21 mouse cellular contexts compared by ENCODE assay signal in the genomic region with DNA sequence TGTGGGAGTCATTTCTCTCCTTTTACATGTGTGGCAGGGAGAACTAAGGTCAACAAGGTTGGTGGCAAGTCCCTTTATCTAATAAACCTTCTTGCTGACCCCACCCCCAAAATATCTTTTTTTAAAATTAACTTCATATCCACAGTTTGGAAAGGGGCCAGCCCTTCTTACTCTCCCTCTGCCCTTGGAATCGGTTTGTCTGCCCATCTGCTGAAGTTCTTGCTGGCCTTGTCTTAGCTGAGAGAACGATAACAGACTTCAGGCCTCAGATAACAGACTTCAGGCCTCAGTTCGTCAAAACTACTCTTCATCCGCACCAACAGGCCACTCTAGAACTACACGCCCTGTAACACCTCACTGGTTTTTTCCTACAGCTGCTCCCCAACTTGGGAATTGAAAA. TPM values are rescaled to one million over a fixed set of nuclear protein-coding genes. Genes with fewer than 3 reads are reported as not detected.
A peak's percentile ranks its signal among the peaks of the same experiment; 100 is the strongest.
DNase-seq lines count a peak whose midpoint lies in the region; ATAC-seq and TF ChIP-seq lines count a peak whose summit lies in the region.
"Had no signal": no experiment of that assay in that cellular context is flagged by ENCODE, and none has a peak within 500 bp of the region (broad histone marks: within the 10 kb centered on the region; RNA-seq: fewer than 3 reads in every experiment).

No protein-coding gene starts in this region.

- no peaks in the 10 kb centered on the region for H3K9me3 ChIP-seq in MEL (replicated peaks; ENCODE audit: insufficient read depth, low read length)
- no peaks in the 10 kb centered on the region for H3K9me3 ChIP-seq in liver, embryonic 13.5 days (replicated peaks)
- H3K9me3 ChIP-seq in liver, postnatal 0 days (ENCODE audit: low read length) = no peaks in the 10 kb centered on the region
- no peaks in the 10 kb centered on the region for H3K9me3 ChIP-seq in forebrain, embryonic 15.5 days
- H3K9me3 ChIP-seq: embryonic facial prominence, embryonic 13.5 days; forebrain, embryonic 10.5 days; hindbrain, embryonic 13.5 days had no signal

- H3K79me2 ChIP-seq in MEL (ENCODE audit: control insufficient read depth, insufficient read depth, low read length, poor library complexity) = no peaks in the 10 kb centered on the region

- peak; percentile 50 for ATAC-seq in erythroid progenitor cell, adult 5-6 weeks (replicated peaks; ENCODE audit: low FRiP score, poor library complexity, severe bottlenecking)
- ATAC-seq in liver, embryonic 13.5 days (ENCODE audit: low read depth) = peak; percentile 82
- peak; percentile 72 for ATAC-seq in liver, postnatal 0 days
- ATAC-seq in forebrain, embryonic 15.5 days (replicated peaks) = no peak
- ATAC-seq: forebrain, embryonic 14.5 days had no signal

- peak; percentile 63 for DNase-seq in MEL (ENCODE audit: low read depth, low spot score)
- peak; percentile 44 for DNase-seq in liver, embryonic 13.5 days
- DNase-seq in liver, postnatal 0 days = no peak
- DNase-seq in left cerebral cortex, postnatal 14 days (ENCODE audit: low spot score in 2 of 2) = no peak
- DNase-seq in urinary bladder, postnatal 14 days (ENCODE audit: low spot score) = no peak
- DNase-seq: adrenal gland, adult 2 months; adrenal gland, postnatal 25 days; cerebellum, adult 18-20 months; cerebellum, adult 9-11 months; cerebellum, postnatal 36 days; gastrocnemius, adult 2 months; gastrocnemius, postnatal 25 days; heart, postnatal 10 days; heart, postnatal 4 days had no signal

- TF ChIP-seq CTCF in MEL (IDR thresholded peaks at IDR 0.05 in 2 of 3, conservative IDR thresholded peaks at IDR 0.05 in 1 of 3; ENCODE audit: control insufficient read depth in 1 of 3, insufficient read depth in 1 of 3, low read depth in 2 of 3, low read length in 3 of 3, poor library complexity in 1 of 3, severe bottlenecking in 1 of 3) = no peak
- no peak for TF ChIP-seq CTCF in liver, postnatal 0 days (IDR thresholded peaks at IDR 0.05; ENCODE audit: low read depth)

- peaks cover 0 to 20% of the 10 kb centered on the region in 2 experiments; a peak in 2 of 4 replicates for H3K36me3 ChIP-seq in MEL (ENCODE audit: control insufficient read depth in 1 of 2, insufficient read depth in 2 of 2, low read length in 2 of 2)
- H3K36me3 ChIP-seq in liver, embryonic 13.5 days = peaks cover 74% of the 10 kb centered on the region
- H3K36me3 ChIP-seq in liver, postnatal 0 days (replicated peaks; ENCODE audit: insufficient read depth, low read length) = peaks cover 59% of the 10 kb centered on the region
- peaks cover 86% of the 10 kb centered on the region for H3K36me3 ChIP-seq in forebrain, embryonic 15.5 days

- no peak overlapping the region for H3K4me3 ChIP-seq in MEL (ENCODE audit: control insufficient read depth in 1 of 2, insufficient read depth in 1 of 2, low read depth in 2 of 2, low read length in 2 of 2)
- no peak overlapping the region for H3K4me3 ChIP-seq in liver, embryonic 13.5 days (replicated peaks)
- H3K4me3 ChIP-seq in liver, postnatal 0 days (ENCODE audit: low read depth, low read length) = no peak overlapping the region
- no peak overlapping the region for H3K4me3 ChIP-seq in forebrain, embryonic 15.5 days
- H3K4me3 ChIP-seq: embryonic facial prominence, embryonic 13.5 days; forebrain, embryonic 10.5 days; gastrocnemius, adult 2 months; hindbrain, embryonic 13.5 days had no signal

- no peak for TF ChIP-seq RAD21 in MEL (IDR thresholded peaks at IDR 0.05; ENCODE audit: low read depth, low read length)

- 26% methylated on average over 5 of the region's 5 CpGs for WGBS in liver, embryonic 13.5 days (ENCODE audit: insufficient replicate concordance)
- WGBS in liver, postnatal 0 days (ENCODE audit: insufficient replicate concordance) = 54% methylated on average over 5 of the region's 5 CpGs
- WGBS in forebrain, embryonic 15.5 days = 93% methylated on average over 5 of the region's 5 CpGs

- H3K4me2 ChIP-seq in liver, embryonic 13.5 days = peak overlapping the region; percentile 41
- H3K4me2 ChIP-seq in liver, postnatal 0 days (ENCODE audit: low read depth, low read length) = no peak overlapping the region; the same call in 1 of the 2 replicates
- H3K4me2 ChIP-seq in forebrain, embryonic 15.5 days (replicated peaks) = no peak overlapping the region
- H3K4me2 ChIP-seq: embryonic facial prominence, embryonic 13.5 days; hindbrain, embryonic 13.5 days had no signal

- peak overlapping the region; percentile 45 for H3K27ac ChIP-seq in MEL (ENCODE audit: control insufficient read depth, low read depth, low read length)
- H3K27ac ChIP-seq in liver, embryonic 13.5 days = peak overlapping the region; percentile 85
- peak overlapping the region; percentile 19; the same call in 1 of the 2 replicates for H3K27ac ChIP-seq in liver, postnatal 0 days (ENCODE audit: low read depth)
- H3K27ac ChIP-seq in forebrain, embryonic 15.5 days (replicated peaks) = no peak overlapping the region
- H3K27ac ChIP-seq: embryonic facial prominence, embryonic 13.5 days; forebrain, embryonic 10.5 days; gastrocnemius, adult 2 months; hindbrain, embryonic 13.5 days had no signal

- TF ChIP-seq POLR2A in MEL (IDR thresholded peaks at IDR 0.05; ENCODE audit: control insufficient read depth in 1 of 2, insufficient read depth in 1 of 2, low read depth in 1 of 2, low read length in 2 of 2, poor library complexity in 1 of 2) = no peak

- no peaks in the 10 kb centered on the region for H3K27me3 ChIP-seq in MEL (ENCODE audit: control insufficient read depth in 1 of 2, insufficient read depth in 2 of 2, low read length in 2 of 2)
- H3K27me3 ChIP-seq in liver, embryonic 13.5 days = no peaks in the 10 kb centered on the region
- H3K27me3 ChIP-seq in liver, postnatal 0 days (ENCODE audit: insufficient read depth, low read length) = no peaks in the 10 kb centered on the region
- H3K27me3 ChIP-seq in forebrain, embryonic 15.5 days = no peaks in the 10 kb centered on the region
- H3K27me3 ChIP-seq: CH12.LX; embryonic facial prominence, embryonic 13.5 days; hindbrain, embryonic 13.5 days had no signal

- TF ChIP-seq EP300 in MEL (IDR thresholded peaks at IDR 0.05; ENCODE audit: low read depth in 1 of 2, low read length in 2 of 2) = peak in 1 of 2 experiments; percentile 49; a peak in 2 of 4 replicates
- peak; percentile 83 for TF ChIP-seq EP300 in liver, postnatal 0 days (IDR thresholded peaks at IDR 0.05; ENCODE audit: low read depth)

- no peak overlapping the region for H3K9ac ChIP-seq in MEL (ENCODE audit: control insufficient read depth, low read depth, low read length, poor library complexity, severe bottlenecking)
- H3K9ac ChIP-seq in liver, embryonic 13.5 days = peak overlapping the region; percentile 42
- H3K9ac ChIP-seq in liver, postnatal 0 days (replicated peaks) = no peak overlapping the region
- H3K9ac ChIP-seq in forebrain, embryonic 15.5 days (replicated peaks) = no peak overlapping the region
- H3K9ac ChIP-seq: embryonic facial prominence, embryonic 13.5 days; hindbrain, embryonic 13.5 days had no signal

- intact Hi-C loops in left cerebral cortex, postnatal 14 days (cut with DNase I) = no loop called here

- H3K4me1 ChIP-seq in MEL (ENCODE audit: control insufficient read depth in 1 of 2, insufficient read depth in 2 of 2, low read length in 2 of 2) = peaks cover 16 to 22% of the 10 kb centered on the region in 2 experiments
- peaks cover 44% of the 10 kb centered on the region for H3K4me1 ChIP-seq in liver, embryonic 13.5 days (replicated peaks)
- H3K4me1 ChIP-seq in liver, postnatal 0 days (ENCODE audit: insufficient read depth) = peaks cover 4% of the 10 kb centered on the region; the same call in 1 of the 2 replicates
- no peaks in the 10 kb centered on the region for H3K4me1 ChIP-seq in forebrain, embryonic 15.5 days
- H3K4me1 ChIP-seq: embryonic facial prominence, embryonic 13.5 days; forebrain, embryonic 10.5 days; hindbrain, embryonic 13.5 days had no signal

TF ChIP-seq in MEL, 35 proteins besides CTCF, POLR2A, EP300 and RAD21:
- no peak; the same call in 1 of the 2 replicates for TF ChIP-seq MAX (IDR thresholded peaks at IDR 0.05; ENCODE audit: low read length)
- TF ChIP-seq USF1 (IDR thresholded peaks at IDR 0.05; ENCODE audit: low read depth, low read length) = no peak
- no peak for TF ChIP-seq TAL1 (IDR thresholded peaks at IDR 0.05; ENCODE audit: low read length)
- TF ChIP-seq TCF12 (IDR thresholded peaks at IDR 0.05; ENCODE audit: low read depth, low read length) = peak; percentile 66; the same call in 1 of the 2 replicates
- peak; percentile 78 for TF ChIP-seq GATA1 (IDR thresholded peaks at IDR 0.05; ENCODE audit: low read depth, low read length)
- 0 out of 2 replicates have a peak, but pooled peaks have one; percentile 19 for TF ChIP-seq SIN3A (IDR thresholded peaks at IDR 0.05; ENCODE audit: low read length)
- TF ChIP-seq ETS1 (IDR thresholded peaks at IDR 0.05; ENCODE audit: low read depth, low read length) = 0 out of 2 replicates have a peak, but pooled peaks have one; percentile 58
- TF ChIP-seq ZNF384 (IDR thresholded peaks at IDR 0.05; ENCODE audit: low read depth, low read length) = peak; percentile 78
- 0 out of 2 replicates have a peak, but pooled peaks have one; percentile 7 for TF ChIP-seq ELF1 (IDR thresholded peaks at IDR 0.05; ENCODE audit: low read depth, low read length)
TF ChIP-seq in MEL: peak in this region for 6.

RNA-seq across cellular contexts. Expression of a gene that starts 26.2 kb away (rescaled TPM):
- total RNA-seq in MEL (2012; rRNA removed) = 2.5 and 3.1 TPM in 2 replicates
- polyA plus RNA-seq in MEL (2012; ENCODE audit: insufficient read depth in 1 of 2, insufficient read length in 2 of 2, low read depth in 1 of 2, low replicate concordance in 2 of 2, missing spikeins in 1 of 2) = 1 to 10 TPM in 1 of 2 experiments, not detected in 1; 5.7 TPM
- 1.7 and 4.0 TPM in 2 replicates for total RNA-seq in erythroid progenitor cell, adult 5-6 weeks (2015; ENCODE audit: low replicate concordance)
- total RNA-seq in erythroid progenitor cell, adult 5-6 weeks (2017; ENCODE audit: low replicate concordance) = 3.5 and 13.0 TPM in 2 replicates
- polyA plus RNA-seq in liver, embryonic 13.5 days (2015; fragmentation: Nextera tagmentation; extraction: Ambion mirVana) = 5.9 and 6.9 TPM in 2 replicates
- 5.6 and 6.3 TPM in 2 replicates for polyA plus RNA-seq in liver, postnatal 0 days (2015; fragmentation: Nextera tagmentation; extraction: Ambion mirVana)
- polyA plus RNA-seq in forebrain, embryonic 15.5 days (2015; fragmentation: Nextera tagmentation; extraction: Ambion mirVana) = 21.8 and 22.6 TPM in 2 replicates
- 10 to 100 TPM; 15.2 to 15.4 TPM for total RNA-seq in left cerebral cortex, postnatal 14 days (2021)

Comparison
In these comparisons a context has a peak if more than half of its experiments do, and no peak if none do; other contexts are left out.
1. DNase-seq: peak in MEL (single experiment) and liver, embryonic 13.5 days (single experiment); none in liver, postnatal 0 days (single experiment), left cerebral cortex, postnatal 14 days (0 of 2) and urinary bladder, postnatal 14 days (single experiment).